ENCODE assay signal across 11 mouse cellular contexts in genomic region chr7:144634450-144634849, GRCm38 (mm10).
"Had no signal": no experiment of that assay in that cellular context is flagged by ENCODE, and none has a peak within 500 bp of the region (broad histone marks: within the 10 kb centered on the region; RNA-seq: fewer than 3 reads in every experiment).

No protein-coding gene starts in this region.

- H3K9me3 ChIP-seq: limb, embryonic 15.5 days; liver, embryonic 15.5 days; lung, embryonic 15.5 days; megakaryocyte, embryonic 14.5 days; midbrain, embryonic 12.5 days had no signal

- H3K4me3 ChIP-seq: limb, embryonic 15.5 days; liver, embryonic 15.5 days; lung, embryonic 15.5 days; megakaryocyte, embryonic 14.5 days; midbrain, embryonic 12.5 days had no signal

- H3K27me3 ChIP-seq: limb, embryonic 15.5 days; liver, embryonic 15.5 days; lung, embryonic 15.5 days had no signal

- DNase-seq: layer of hippocampus, adult 9-11 months; layer of hippocampus, postnatal 36 days; lung, postnatal 14 days; right cerebral cortex, postnatal 14 days; thymus, postnatal 4 days had no signal

- H3K4me2 ChIP-seq: limb, embryonic 15.5 days; liver, embryonic 15.5 days; lung, embryonic 15.5 days; midbrain, embryonic 12.5 days had no signal

- H3K4me1 ChIP-seq: limb, embryonic 15.5 days; liver, embryonic 15.5 days; megakaryocyte, embryonic 14.5 days had no signal

- H3K36me3 ChIP-seq: limb, embryonic 15.5 days; liver, embryonic 15.5 days had no signal

- H3K9ac ChIP-seq: limb, embryonic 15.5 days; liver, embryonic 15.5 days; lung, embryonic 15.5 days; midbrain, embryonic 12.5 days had no signal

- H3K27ac ChIP-seq: limb, embryonic 15.5 days; liver, embryonic 15.5 days; lung, embryonic 15.5 days; macrophage; midbrain, embryonic 12.5 days had no signal
